Mouse (Mus musculus): ENCODE measurements around the gene Car15. TPM values are rescaled to one million over a fixed set of nuclear protein-coding genes. Genes with fewer than 3 reads are reported as not detected.

Car15 gene
- polyA plus RNA-seq, 1 experiment from 2014 or later: 3.2 TPM

GRCm38 (mm10) chr16:17802839-17803674 is 35.1 kb downstream of the Car15 start:
- H3K4me3 ChIP-seq (ENCODE audit: low read depth, low read length): peak overlapping the region; percentile 22; the same call in 1 of the 2 replicates
- peaks cover 44% of the 10 kb centered on the region for H3K4me1 ChIP-seq (ENCODE audit: control insufficient read depth, insufficient read depth, low read length)
- no peaks in the 10 kb centered on the region for H3K9me3 ChIP-seq (ENCODE audit: control insufficient read depth, low read length)
- no peak for ATAC-seq (ENCODE audit: insufficient read depth, low FRiP score, low TSS enrichment)
- DNase-seq (ENCODE audit: low spot score): peak; percentile 49
- WGBS: 2% methylated on average over 83 of the region's 83 CpGs
- peak overlapping the region; percentile 44 for H3K4me2 ChIP-seq (ENCODE audit: low read depth)
- no peak overlapping the region for H3K9ac ChIP-seq (ENCODE audit: low read length)
- H3K27ac ChIP-seq (ENCODE audit: low read depth, low read length): no peak overlapping the region
- 0 out of 2 replicates have a peak, but pooled peaks cover 3% of the 10 kb centered on the region for H3K36me3 ChIP-seq (ENCODE audit: control insufficient read depth, insufficient read depth, low read length)
- peaks cover 88% of the 10 kb centered on the region for H3K27me3 ChIP-seq (ENCODE audit: control insufficient read depth, insufficient read depth, low read length)

- WGBS: 6% methylated on average over 18 of the region's 18 CpGs
- no peaks in the 10 kb centered on the region for H3K9me3 ChIP-seq (ENCODE audit: control insufficient read depth, low read length)
- H3K4me3 ChIP-seq (ENCODE audit: low read depth, low read length): peak overlapping the region; percentile 22; the same call in 1 of the 2 replicates
- H3K27me3 ChIP-seq (ENCODE audit: control insufficient read depth, insufficient read depth, low read length): peaks cover 92% of the 10 kb centered on the region
- peaks cover 41% of the 10 kb centered on the region for H3K4me1 ChIP-seq (ENCODE audit: control insufficient read depth, insufficient read depth, low read length)
- peak overlapping the region; percentile 44 for H3K4me2 ChIP-seq (ENCODE audit: low read depth)
- H3K9ac ChIP-seq (ENCODE audit: low read length): no peak overlapping the region
- 0 out of 2 replicates have a peak, but pooled peaks cover 3% of the 10 kb centered on the region for H3K36me3 ChIP-seq (ENCODE audit: control insufficient read depth, insufficient read depth, low read length)
- ATAC-seq (ENCODE audit: insufficient read depth, low FRiP score, low TSS enrichment) (no peak), DNase-seq (ENCODE audit: low spot score) (peak; percentile 23)
- no peak overlapping the region for H3K27ac ChIP-seq (ENCODE audit: low read depth, low read length)
These were observed 35.7 kb downstream of the Car15 start for GRCm38 (mm10) chr16:17802456-17802838.

- H3K9ac ChIP-seq (ENCODE audit: low read length): no peak overlapping the region
- no peak for ATAC-seq (ENCODE audit: insufficient read depth, low FRiP score, low TSS enrichment)
- H3K9me3 ChIP-seq (ENCODE audit: control insufficient read depth, low read length): no peaks in the 10 kb centered on the region
- H3K27ac ChIP-seq (ENCODE audit: low read depth, low read length): no peak overlapping the region
- H3K4me1 ChIP-seq (ENCODE audit: control insufficient read depth, insufficient read depth, low read length): peaks cover 40% of the 10 kb centered on the region
- H3K4me2 ChIP-seq (ENCODE audit: low read depth): 0 out of 2 replicates have a peak overlapping the region, but pooled peaks have one; percentile 12
- no peak overlapping the region for H3K4me3 ChIP-seq (ENCODE audit: low read depth, low read length)
- H3K27me3 ChIP-seq (ENCODE audit: control insufficient read depth, insufficient read depth, low read length): peaks cover 97% of the 10 kb centered on the region
- H3K36me3 ChIP-seq (ENCODE audit: control insufficient read depth, insufficient read depth, low read length): 0 out of 2 replicates have a peak, but pooled peaks cover 3% of the 10 kb centered on the region
- DNase-seq (ENCODE audit: low spot score): no peak
- 5% methylated on average over 7 of the region's 7 CpGs for WGBS
These were observed 36.2 kb downstream of the Car15 start for GRCm38 (mm10) chr16:17801777-17802455.

GRCm38 (mm10) chr16:17799584-17799983 is 38.6 kb downstream of the Car15 start:
- DNase-seq (ENCODE audit: low spot score) (no peak), ATAC-seq (ENCODE audit: insufficient read depth, low FRiP score, low TSS enrichment) (no peak)
- no peak overlapping the region for H3K4me2 ChIP-seq (ENCODE audit: low read depth)
- H3K4me3 ChIP-seq (ENCODE audit: low read depth, low read length): no peak overlapping the region
- H3K36me3 ChIP-seq (ENCODE audit: control insufficient read depth, insufficient read depth, low read length): 0 out of 2 replicates have a peak, but pooled peaks cover 3% of the 10 kb centered on the region
- peaks cover 29% of the 10 kb centered on the region for H3K4me1 ChIP-seq (ENCODE audit: control insufficient read depth, insufficient read depth, low read length)
- H3K27ac ChIP-seq (ENCODE audit: low read depth, low read length): no peak overlapping the region
- no peak overlapping the region for H3K9ac ChIP-seq (ENCODE audit: low read length)
- H3K9me3 ChIP-seq (ENCODE audit: control insufficient read depth, low read length): no peaks in the 10 kb centered on the region
- H3K27me3 ChIP-seq (ENCODE audit: control insufficient read depth, insufficient read depth, low read length): peaks cover 90% of the 10 kb centered on the region

- H3K4me1 ChIP-seq (ENCODE audit: control insufficient read depth, insufficient read depth, low read length): peaks cover 20% of the 10 kb centered on the region
- no peaks in the 10 kb centered on the region for H3K9me3 ChIP-seq (ENCODE audit: control insufficient read depth, low read length)
- WGBS: 1% methylated on average over 26 of the region's 45 CpGs
- peaks cover 80% of the 10 kb centered on the region for H3K27me3 ChIP-seq (ENCODE audit: control insufficient read depth, insufficient read depth, low read length)
- no peak for ATAC-seq (ENCODE audit: insufficient read depth, low FRiP score, low TSS enrichment)
- peak overlapping the region; percentile 65 for H3K4me2 ChIP-seq (ENCODE audit: low read depth)
- peak; percentile 64 for DNase-seq (ENCODE audit: low spot score)
- H3K9ac ChIP-seq (ENCODE audit: low read length): peak overlapping the region; percentile 73
- peak overlapping the region; percentile 55 for H3K4me3 ChIP-seq (ENCODE audit: low read depth, low read length)
- 0 out of 2 replicates have a peak, but pooled peaks cover under 1% of the 10 kb centered on the region for H3K36me3 ChIP-seq (ENCODE audit: control insufficient read depth, insufficient read depth, low read length)
- peak overlapping the region; percentile 24; the same call in 1 of the 2 replicates for H3K27ac ChIP-seq (ENCODE audit: low read depth, low read length)
These were observed 39.6 kb downstream of the Car15 start for GRCm38 (mm10) chr16:17798321-17799180.

- ATAC-seq (ENCODE audit: insufficient read depth, low FRiP score, low TSS enrichment) (no peak), DNase-seq (ENCODE audit: low spot score) (peak; percentile 55)
- Histone ChIP-seq H3K9me3 (ENCODE audit: control insufficient read depth, low read length) (no peaks in the 10 kb centered on the region), H3K36me3 (ENCODE audit: control insufficient read depth, insufficient read depth, low read length) (no peaks in the 10 kb centered on the region; the same call in 1 of the 2 replicates), H3K4me3 (ENCODE audit: low read depth, low read length) (peak overlapping the region; percentile 55), H3K27ac (ENCODE audit: low read depth, low read length) (peak overlapping the region; percentile 24; the same call in 1 of the 2 replicates), H3K4me2 (ENCODE audit: low read depth) (peak overlapping the region; percentile 65), H3K27me3 (ENCODE audit: control insufficient read depth, insufficient read depth, low read length) (peaks cover 73% of the 10 kb centered on the region), H3K4me1 (ENCODE audit: control insufficient read depth, insufficient read depth, low read length) (peaks cover 14% of the 10 kb centered on the region), H3K9ac (ENCODE audit: low read length) (peak overlapping the region; percentile 73)
- 3% methylated on average over 29 of the region's 29 CpGs for WGBS
These were observed 40.3 kb downstream of the Car15 start for GRCm38 (mm10) chr16:17797812-17798311.

GRCm38 (mm10) chr16:17796971-17797811 is 41.0 kb downstream of the Car15 start, which contains the start of gene Scarf2:
Scarf2 (plus strand) TSS chr16:17797282.
- Histone ChIP-seq H3K9ac (ENCODE audit: low read length) (peak within 1 kb of the TSS; percentile 73), H3K36me3 (ENCODE audit: control insufficient read depth, insufficient read depth, low read length) (no peaks in the 10 kb centered on the region; the same call in 1 of the 2 replicates), H3K9me3 (ENCODE audit: control insufficient read depth, low read length) (no peaks in the 10 kb centered on the region), H3K4me1 (ENCODE audit: control insufficient read depth, insufficient read depth, low read length) (peaks cover 8% of the 10 kb centered on the region; the same call in 1 of the 2 replicates), H3K4me2 (ENCODE audit: low read depth) (peak within 1 kb of the TSS; percentile 65), H3K27ac (ENCODE audit: low read depth, low read length) (peak within 1 kb of the TSS; percentile 24), H3K27me3 (ENCODE audit: control insufficient read depth, insufficient read depth, low read length) (peaks cover 66% of the 10 kb centered on the region), H3K4me3 (ENCODE audit: low read depth, low read length) (peak within 1 kb of the TSS; percentile 55)
- WGBS: under 1% methylated on average over 46 of the region's 81 CpGs
- DNase-seq (ENCODE audit: low spot score) (peak; percentile 71), ATAC-seq (ENCODE audit: insufficient read depth, low FRiP score, low TSS enrichment) (peak; percentile 21; the same call in 1 of the 2 replicates)

Data from neural tube, embryonic 11.5 days (tissue).